Mouse (Mus musculus) activated CD4-positive, CD25-positive, alpha-beta regulatory T cell, adult 9 weeks (primary cell): Measurements from ENCODE around the gene Plagl2. TPM values are rescaled to one million over a fixed set of nuclear protein-coding genes. Genes with fewer than 3 reads are reported as not detected.

Experiments
- polyA plus RNA-seq: library from polyadenylated mRNA; unstranded; fragments of 100-300 nt; shearing (Covaris generic); gene quantifications from one replicate; pipeline ENCODE4 v1.2.1, GENCODE M21; 2017

The Plagl2 gene
- polyA plus RNA-seq = 22.6 TPM

DNA sequence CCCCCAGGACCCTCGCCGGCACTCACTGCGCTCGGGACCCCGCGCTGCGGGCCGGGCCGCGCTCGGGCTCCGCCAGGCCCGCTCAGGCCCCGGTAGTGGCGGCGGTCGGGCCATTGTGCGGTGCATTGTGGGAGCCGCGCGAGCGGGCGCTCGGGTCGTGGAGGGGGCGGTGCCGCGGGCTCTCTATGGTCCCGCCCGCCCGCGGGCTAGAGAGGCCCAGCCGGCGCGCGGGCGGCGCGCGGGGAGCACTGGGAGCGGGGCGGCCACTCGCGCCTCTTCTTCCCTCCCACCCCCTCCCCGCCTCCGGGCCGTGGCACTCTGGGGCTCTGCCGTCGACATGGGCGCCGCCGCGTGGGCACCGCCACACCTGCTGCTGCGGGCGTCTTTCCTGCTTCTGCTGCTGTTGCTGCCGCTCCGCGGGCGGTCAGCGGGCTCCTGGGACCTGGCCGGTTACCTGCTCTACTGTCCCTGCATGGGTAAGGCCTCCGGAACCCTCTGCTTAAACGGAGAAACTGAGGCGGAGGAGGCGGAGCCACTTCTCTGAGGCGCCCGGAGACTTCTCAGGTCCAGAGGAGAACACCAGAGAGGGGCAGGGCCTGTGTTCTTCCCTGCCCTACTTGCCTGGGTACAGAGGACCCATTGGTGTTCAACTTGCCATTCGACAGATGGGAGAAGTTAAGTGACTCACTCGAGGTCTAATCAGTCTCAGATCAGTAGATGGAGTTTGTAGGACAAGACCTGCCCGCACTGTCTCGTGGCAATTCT, at the start of gene Plagl2, which contains the start of gene Pofut1:
Plagl2 (minus strand) TSS at position 177 of the 765 bp plus-strand sequence.
Pofut1 (plus strand) TSS at position 284 of the 765 bp plus-strand sequence.

DNA sequence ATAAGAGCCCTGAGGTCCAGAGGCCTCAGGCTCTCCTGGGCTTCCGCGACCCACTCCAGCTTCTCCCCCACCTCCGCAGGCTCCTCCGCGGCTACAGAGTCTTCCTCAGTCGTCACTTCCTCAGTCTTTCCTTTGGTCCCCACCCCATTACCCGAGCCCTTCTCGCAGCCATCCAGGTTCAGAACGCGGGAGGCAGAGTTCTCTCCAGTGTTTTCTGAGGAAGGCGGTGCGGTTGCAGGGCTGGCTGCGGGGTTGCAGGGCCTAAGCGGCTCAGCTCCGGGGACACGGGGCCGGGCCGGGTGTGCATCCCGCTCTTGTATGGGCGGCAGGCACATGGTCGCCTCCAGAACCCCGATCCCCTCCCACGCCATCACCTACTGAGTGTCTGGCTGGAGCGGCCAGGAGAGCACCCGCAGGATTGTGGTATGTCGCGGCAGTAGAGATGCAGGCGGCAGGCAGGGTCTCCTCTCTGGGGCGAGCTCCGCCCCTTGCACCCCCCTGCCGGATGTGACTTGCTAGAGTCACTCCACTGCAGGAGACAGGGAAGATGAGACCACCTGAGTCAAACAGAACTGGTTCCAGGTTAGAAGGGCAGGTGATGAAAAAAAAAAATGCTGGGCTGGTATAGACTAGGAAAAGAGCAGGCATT, 16.2 kb downstream of the Plagl2 start, which contains the start of gene Tspyl3:
Tspyl3 (minus strand) TSS at position 496 of the 649 bp plus-strand sequence.

Other genes with a start within 250 kb of the Plagl2 start
- gene Pdrg1, start 226.0 kb downstream of the Plagl2 start, polyA plus RNA-seq = 207 TPM
- gene Xkr7, start 209.6 kb downstream of the Plagl2 start, polyA plus RNA-seq = not detected
- gene Ccm2l, start 175.5 kb downstream of the Plagl2 start, polyA plus RNA-seq = not detected
- gene Hck, start 133.0 kb downstream of the Plagl2 start, polyA plus RNA-seq = 2.1 TPM
- gene Tm9sf4, start 80.1 kb downstream of the Plagl2 start, polyA plus RNA-seq = 64.6 TPM
- 40.9 TPM for gene Tspyl3, start 16.0 kb downstream of the Plagl2 start, polyA plus RNA-seq
- 28.5 TPM for gene Pofut1, start 107 bp upstream of the Plagl2 start, polyA plus RNA-seq
- gene Kif3b, start 50.0 kb upstream of the Plagl2 start, polyA plus RNA-seq = 34.5 TPM
- gene Asxl1, start 104.4 kb upstream of the Plagl2 start, polyA plus RNA-seq = 19.5 TPM